Mouse (Mus musculus): Measurements from ENCODE around the gene Gm17359. TPM values are rescaled to one million over a fixed set of nuclear protein-coding genes. Genes with fewer than 3 reads are reported as not detected.

The Gm17359 gene
- total and polyA plus RNA-seq, 3 experiments: not detected

GRCm38 (mm10) chr3:79488025-79488424 is 151.6 kb downstream of the Gm17359 start:
- TF ChIP-seq GATA2 (IDR thresholded peaks at IDR 0.05; ENCODE audit: borderline replicate concordance, low read depth, low read length) (no peak), POLR2AphosphoS5 (IDR thresholded peaks at IDR 0.05; ENCODE audit: insufficient replicate concordance, low read depth, low read length) (no peak), CTCF (IDR thresholded peaks at IDR 0.05; ENCODE audit: low read depth, low read length) (no peak), TAL1 (conservative IDR thresholded peaks at IDR 0.05; ENCODE audit: low read depth, low read length) (no peak), GATA1 (IDR thresholded peaks at IDR 0.05; ENCODE audit: borderline replicate concordance, low read length) (no peak)
- H3K36me3 ChIP-seq (replicated peaks): peaks cover 98% of the 10 kb centered on the region
- H3K4me1 ChIP-seq (ENCODE audit: insufficient read depth, low read depth, low read length): peaks cover 23% of the 10 kb centered on the region
- H3K27me3 ChIP-seq (ENCODE audit: insufficient read depth, low read length): no peaks in the 10 kb centered on the region
- H3K9me3 ChIP-seq (replicated peaks): no peaks in the 10 kb centered on the region
- H3K4me3 ChIP-seq (ENCODE audit: low read depth, low read length): no peak overlapping the region
- ATAC-seq (ENCODE audit: extremely low read depth, insufficient number of reproducible peaks, low FRiP score, poor library complexity, severe bottlenecking): no peak
- no peak for DNase-seq (ENCODE audit: low spot score)

- H3K9me3 ChIP-seq (replicated peaks): no peaks in the 10 kb centered on the region
- no peak overlapping the region for H3K4me3 ChIP-seq (ENCODE audit: low read depth, low read length)
- no peaks in the 10 kb centered on the region for H3K27me3 ChIP-seq (ENCODE audit: insufficient read depth, low read length)
- peaks cover 23% of the 10 kb centered on the region for H3K4me1 ChIP-seq (ENCODE audit: insufficient read depth, low read depth, low read length)
- no peak for TF ChIP-seq CTCF (IDR thresholded peaks at IDR 0.05; ENCODE audit: low read depth, low read length)
- TF ChIP-seq POLR2AphosphoS5 (IDR thresholded peaks at IDR 0.05; ENCODE audit: insufficient replicate concordance, low read depth, low read length): no peak
- no peak for TF ChIP-seq GATA1 (IDR thresholded peaks at IDR 0.05; ENCODE audit: borderline replicate concordance, low read length)
- TF ChIP-seq TAL1 (conservative IDR thresholded peaks at IDR 0.05; ENCODE audit: low read depth, low read length): no peak
- no peak for DNase-seq (ENCODE audit: low spot score)
- no peak for ATAC-seq (ENCODE audit: extremely low read depth, insufficient number of reproducible peaks, low FRiP score, poor library complexity, severe bottlenecking)
- peaks cover 99% of the 10 kb centered on the region for H3K36me3 ChIP-seq (replicated peaks)
Observed at GRCm38 (mm10) chr3:79490102-79490501, 153.6 kb downstream of the Gm17359 start.

- Histone ChIP-seq H3K36me3 (replicated peaks) (peaks cover 99% of the 10 kb centered on the region), H3K4me1 (ENCODE audit: insufficient read depth, low read depth, low read length) (peaks cover 24% of the 10 kb centered on the region), H3K4me3 (ENCODE audit: low read depth, low read length) (no peak overlapping the region), H3K9me3 (replicated peaks) (no peaks in the 10 kb centered on the region), H3K27me3 (ENCODE audit: insufficient read depth, low read length) (no peaks in the 10 kb centered on the region)
- TF ChIP-seq CTCF (IDR thresholded peaks at IDR 0.05; ENCODE audit: low read depth, low read length) (no peak), GATA1 (IDR thresholded peaks at IDR 0.05; ENCODE audit: borderline replicate concordance, low read length) (no peak)
- DNase-seq (ENCODE audit: low spot score): no peak
- ATAC-seq (ENCODE audit: extremely low read depth, insufficient number of reproducible peaks, low FRiP score, poor library complexity, severe bottlenecking): peak; percentile 77
Observed at GRCm38 (mm10) chr3:79491614-79492013, 155.2 kb downstream of the Gm17359 start.

- H3K36me3 ChIP-seq (replicated peaks): peaks cover 98% of the 10 kb centered on the region
- TF ChIP-seq POLR2AphosphoS5 (IDR thresholded peaks at IDR 0.05; ENCODE audit: insufficient replicate concordance, low read depth, low read length): no peak
- no peak for TF ChIP-seq CTCF (IDR thresholded peaks at IDR 0.05; ENCODE audit: low read depth, low read length)
- no peak for TF ChIP-seq GATA1 (IDR thresholded peaks at IDR 0.05; ENCODE audit: borderline replicate concordance, low read length)
- no peak for TF ChIP-seq TAL1 (conservative IDR thresholded peaks at IDR 0.05; ENCODE audit: low read depth, low read length)
- TF ChIP-seq GATA2 (IDR thresholded peaks at IDR 0.05; ENCODE audit: borderline replicate concordance, low read depth, low read length): no peak
- DNase-seq (ENCODE audit: low spot score): no peak
- H3K4me3 ChIP-seq (ENCODE audit: low read depth, low read length): no peak overlapping the region
- ATAC-seq (ENCODE audit: extremely low read depth, insufficient number of reproducible peaks, low FRiP score, poor library complexity, severe bottlenecking): no peak
- no peaks in the 10 kb centered on the region for H3K27me3 ChIP-seq (ENCODE audit: insufficient read depth, low read length)
- H3K4me1 ChIP-seq (ENCODE audit: insufficient read depth, low read depth, low read length): peaks cover 25% of the 10 kb centered on the region
- H3K9me3 ChIP-seq (replicated peaks): no peaks in the 10 kb centered on the region
Observed at GRCm38 (mm10) chr3:79493064-79493463, 156.6 kb downstream of the Gm17359 start.

GRCm38 (mm10) chr3:79494028-79494427 is 157.6 kb downstream of the Gm17359 start:
- H3K4me3 ChIP-seq (ENCODE audit: low read depth, low read length): no peak overlapping the region
- DNase-seq (ENCODE audit: low spot score) (no peak), ATAC-seq (ENCODE audit: extremely low read depth, insufficient number of reproducible peaks, low FRiP score, poor library complexity, severe bottlenecking) (no peak)
- H3K9me3 ChIP-seq (replicated peaks): no peaks in the 10 kb centered on the region
- no peaks in the 10 kb centered on the region for H3K27me3 ChIP-seq (ENCODE audit: insufficient read depth, low read length)
- TF ChIP-seq CTCF (IDR thresholded peaks at IDR 0.05; ENCODE audit: low read depth, low read length) (no peak), POLR2AphosphoS5 (IDR thresholded peaks at IDR 0.05; ENCODE audit: insufficient replicate concordance, low read depth, low read length) (no peak), TAL1 (conservative IDR thresholded peaks at IDR 0.05; ENCODE audit: low read depth, low read length) (no peak), GATA2 (IDR thresholded peaks at IDR 0.05; ENCODE audit: borderline replicate concordance, low read depth, low read length) (no peak), GATA1 (IDR thresholded peaks at IDR 0.05; ENCODE audit: borderline replicate concordance, low read length) (no peak)
- H3K36me3 ChIP-seq (replicated peaks): peaks cover 95% of the 10 kb centered on the region
- peaks cover 16% of the 10 kb centered on the region for H3K4me1 ChIP-seq (ENCODE audit: insufficient read depth, low read depth, low read length)

GRCm38 (mm10) chr3:79495151-79495550 is 158.7 kb downstream of the Gm17359 start:
- no peak overlapping the region for H3K4me3 ChIP-seq (ENCODE audit: low read depth, low read length)
- DNase-seq (ENCODE audit: low spot score): no peak
- TF ChIP-seq GATA1 (IDR thresholded peaks at IDR 0.05; ENCODE audit: borderline replicate concordance, low read length) (no peak), POLR2AphosphoS5 (IDR thresholded peaks at IDR 0.05; ENCODE audit: insufficient replicate concordance, low read depth, low read length) (no peak), CTCF (IDR thresholded peaks at IDR 0.05; ENCODE audit: low read depth, low read length) (no peak), TAL1 (conservative IDR thresholded peaks at IDR 0.05; ENCODE audit: low read depth, low read length) (no peak), GATA2 (IDR thresholded peaks at IDR 0.05; ENCODE audit: borderline replicate concordance, low read depth, low read length) (no peak)
- peaks cover 94% of the 10 kb centered on the region for H3K36me3 ChIP-seq (replicated peaks)
- ATAC-seq (ENCODE audit: extremely low read depth, insufficient number of reproducible peaks, low FRiP score, poor library complexity, severe bottlenecking): no peak
- no peaks in the 10 kb centered on the region for H3K27me3 ChIP-seq (ENCODE audit: insufficient read depth, low read length)
- peaks cover 15% of the 10 kb centered on the region for H3K4me1 ChIP-seq (ENCODE audit: insufficient read depth, low read depth, low read length)
- no peaks in the 10 kb centered on the region for H3K9me3 ChIP-seq (replicated peaks)

GRCm38 (mm10) chr3:79496668-79497067 is 160.2 kb downstream of the Gm17359 start:
- Histone ChIP-seq H3K27me3 (ENCODE audit: insufficient read depth, low read length) (no peaks in the 10 kb centered on the region), H3K4me3 (ENCODE audit: low read depth, low read length) (no peak overlapping the region), H3K36me3 (replicated peaks) (peaks cover 94% of the 10 kb centered on the region), H3K9me3 (replicated peaks) (no peaks in the 10 kb centered on the region), H3K4me1 (ENCODE audit: insufficient read depth, low read depth, low read length) (peaks cover 14% of the 10 kb centered on the region)
- ATAC-seq (ENCODE audit: extremely low read depth, insufficient number of reproducible peaks, low FRiP score, poor library complexity, severe bottlenecking): no peak
- no peak for TF ChIP-seq GATA2 (IDR thresholded peaks at IDR 0.05; ENCODE audit: borderline replicate concordance, low read depth, low read length)
- no peak for TF ChIP-seq GATA1 (IDR thresholded peaks at IDR 0.05; ENCODE audit: borderline replicate concordance, low read length)
- TF ChIP-seq CTCF (IDR thresholded peaks at IDR 0.05; ENCODE audit: low read depth, low read length): no peak
- TF ChIP-seq POLR2AphosphoS5 (IDR thresholded peaks at IDR 0.05; ENCODE audit: insufficient replicate concordance, low read depth, low read length): no peak
- TF ChIP-seq TAL1 (conservative IDR thresholded peaks at IDR 0.05; ENCODE audit: low read depth, low read length): no peak
- no peak for DNase-seq (ENCODE audit: low spot score)
